Mouse (Mus musculus) olfactory bulb, adult 2 months (tissue): Measurements from ENCODE around the gene Otop1.

Experiments
- CTCF ChIP-seq: fragments of 200-500 bp; IDR thresholded peaks from 2 replicates; pipeline ENCODE4 v1.5.1; 2012; ENCODE audit warnings: low read depth, mild to moderate bottlenecking, low read length, moderate library complexity; ENCODE audit not compliant: insufficient read depth
- POLR2A ChIP-seq: fragments of 200-500 bp; IDR thresholded peaks from 2 replicates; pipeline ENCODE4 v1.6.1; 2012; ENCODE audit warnings: mild to moderate bottlenecking, low read depth, low read length, moderate library complexity; ENCODE audit not compliant: insufficient read depth

DNA sequence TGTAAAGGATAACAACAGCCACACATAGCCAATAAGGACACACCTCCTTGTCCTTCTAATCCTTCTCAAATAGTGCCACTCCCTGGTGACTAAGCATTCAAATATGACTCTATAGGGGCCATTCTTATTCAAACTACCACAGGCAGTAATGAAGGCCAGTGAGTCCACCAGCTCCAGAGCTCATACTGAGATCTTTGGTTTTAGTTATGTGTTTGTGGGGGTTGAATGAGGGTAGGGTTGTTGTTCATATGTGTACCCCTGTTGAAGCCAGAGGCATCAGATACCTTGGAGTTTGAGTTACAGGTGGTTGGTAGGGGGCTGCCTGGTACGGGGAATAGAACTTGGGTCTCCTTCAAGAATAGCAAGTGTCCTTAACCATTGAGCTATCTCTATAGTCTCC lies 19.2 kb upstream of the Otop1 start:
- TF ChIP-seq CTCF (no peak), POLR2A (no peak)
